Mouse (Mus musculus) olfactory bulb, adult 2 months (tissue): Measurements from ENCODE around the gene Lrp5. TPM values are rescaled to one million over a fixed set of nuclear protein-coding genes. Genes with fewer than 3 reads are reported as not detected.
"Not testable (repeated sequence)": the region's sequence is repeated elsewhere in the genome, so short reads cannot be mapped to it uniquely, and the experiment has no call there.

Experiments used
- H3K27ac ChIP-seq: fragments of 200-500 bp; 2 replicates; pipeline ENCODE4 v1.5.1; 2012; ENCODE audit warnings: low read depth, low read length; ENCODE audit not compliant: insufficient read depth
- H3K4me1 ChIP-seq: fragments of 200-500 bp; 2 replicates; pipeline ENCODE4 v1.6.1; 2012; ENCODE audit warnings: low read length; ENCODE audit not compliant: control insufficient read depth, insufficient read depth
- H3K4me3 ChIP-seq: fragments of 200-500 bp; 2 replicates; pipeline ENCODE4 v1.5.1; 2012; ENCODE audit warnings: mild to moderate bottlenecking, low read depth, low read length, moderate library complexity; ENCODE audit not compliant: insufficient read depth
- CTCF ChIP-seq: fragments of 200-500 bp; IDR thresholded peaks from 2 replicates; pipeline ENCODE4 v1.5.1; 2012; ENCODE audit warnings: low read depth, mild to moderate bottlenecking, low read length, moderate library complexity; ENCODE audit not compliant: insufficient read depth
- POLR2A ChIP-seq: fragments of 200-500 bp; IDR thresholded peaks from 2 replicates; pipeline ENCODE4 v1.6.1; 2012; ENCODE audit warnings: mild to moderate bottlenecking, low read depth, low read length, moderate library complexity; ENCODE audit not compliant: insufficient read depth
- WGBS: fragments of 180-500 bp; shearing (Covaris S2); methylation state at CpG from one replicate; pipeline ENCODE4 v1.1.7; 2018; 5-methylcytosine and 5-hydroxymethylcytosine counted together
- polyA plus RNA-seq: library from polyadenylated mRNA; stranded (reverse); fragments of >200 nt; gene quantifications from 2 replicates; pipeline ENCODE4 v1.2.4, GENCODE M21; 2012; ENCODE audit warnings: low replicate concordance; ENCODE audit not compliant: missing spikeins, insufficient read depth, insufficient read length

Gene Lrp5
- polyA plus RNA-seq, 1 experiment: not detected

- WGBS: 92% methylated on average over 4 of the region's 4 CpGs
- Histone ChIP-seq H3K4me1 (no peaks in the 10 kb centered on the region), H3K4me3 (no peak overlapping the region), H3K27ac (no peak overlapping the region)
- no peak for TF ChIP-seq POLR2A
- no peak for TF ChIP-seq CTCF
Observed at GRCm38 (mm10) chr19:3612534-3613273, 73.7 kb downstream of the Lrp5 start.

- WGBS: 91% methylated on average over 8 of the region's 8 CpGs
- H3K4me3 ChIP-seq: no peak overlapping the region
- no peak overlapping the region for H3K27ac ChIP-seq
- H3K4me1 ChIP-seq: no peaks in the 10 kb centered on the region
- TF ChIP-seq POLR2A (no peak), CTCF (no peak)
Observed at GRCm38 (mm10) chr19:3611730-3612129, 74.6 kb downstream of the Lrp5 start.

- Histone ChIP-seq H3K4me1 (no peaks in the 10 kb centered on the region), H3K27ac (no peak overlapping the region)
- 96% methylated on average over 2 of the region's 2 CpGs for WGBS
Observed at GRCm38 (mm10) chr19:3610886-3611285, 75.5 kb downstream of the Lrp5 start.

GRCm38 (mm10) chr19:3609826-3610225 lies 76.5 kb downstream of the Lrp5 start:
- no peak overlapping the region for H3K4me3 ChIP-seq
- WGBS: 86% methylated on average over 10 of the region's 10 CpGs
- no peaks in the 10 kb centered on the region for H3K4me1 ChIP-seq
- no peak for TF ChIP-seq POLR2A
- no peak for TF ChIP-seq CTCF
- H3K27ac ChIP-seq: no peak overlapping the region

More at GRCm38 (mm10) chr19:3610886-3611285, 75.5 kb downstream of the Lrp5 start:
- no peak overlapping the region for H3K4me3 ChIP-seq
- TF ChIP-seq CTCF (no peak), POLR2A (no peak)

- H3K4me1 ChIP-seq: no peaks in the 10 kb centered on the region
- H3K27ac ChIP-seq: no peak overlapping the region
- H3K4me3 ChIP-seq: no peak overlapping the region
- 83% methylated on average over 5 of the region's 5 CpGs for WGBS
- no peak for TF ChIP-seq CTCF
- TF ChIP-seq POLR2A: no peak
Observed at GRCm38 (mm10) chr19:3594316-3594715, 92.0 kb downstream of the Lrp5 start.

GRCm38 (mm10) chr19:3593379-3594055 lies 92.8 kb downstream of the Lrp5 start:
- 90% methylated on average over 7 of the region's 7 CpGs for WGBS

GRCm38 (mm10) chr19:3589968-3590367 lies 96.4 kb downstream of the Lrp5 start:
- WGBS: 95% methylated on average over 4 of the region's 4 CpGs
- TF ChIP-seq CTCF: no peak
- no peaks in the 10 kb centered on the region for H3K4me1 ChIP-seq
- H3K4me3 ChIP-seq: no peak overlapping the region
- H3K27ac ChIP-seq: no peak overlapping the region

More at GRCm38 (mm10) chr19:3593379-3594055, 92.8 kb downstream of the Lrp5 start:
- H3K4me1 ChIP-seq: no peaks in the 10 kb centered on the region
- no peak overlapping the region for H3K4me3 ChIP-seq
- TF ChIP-seq CTCF (no peak), POLR2A (no peak)
- no peak overlapping the region for H3K27ac ChIP-seq

GRCm38 (mm10) chr19:3589547-3589946 lies 96.8 kb downstream of the Lrp5 start:
- no peak for TF ChIP-seq CTCF
- no peak for TF ChIP-seq POLR2A
- no peaks in the 10 kb centered on the region for H3K4me1 ChIP-seq
- H3K27ac ChIP-seq: no peak overlapping the region
- no peak overlapping the region for H3K4me3 ChIP-seq
- 87% methylated on average over 5 of the region's 5 CpGs for WGBS

- not testable (repeated sequence) for H3K27ac ChIP-seq, H3K4me3 ChIP-seq, H3K4me1 ChIP-seq
- 97% methylated on average over 5 of the region's 5 CpGs for WGBS
Observed at GRCm38 (mm10) chr19:3587729-3588128, 98.6 kb downstream of the Lrp5 start.
